Mouse (Mus musculus) myocyte (in vitro differentiated cells): ENCODE data around the gene Hes3. TPM values are rescaled to one million over a fixed set of nuclear protein-coding genes. Genes with fewer than 3 reads are reported as not detected.

Experiments used
- H3K27me3 ChIP-seq: one replicate; pipeline ENCODE4 v1.6.1; 2011; ENCODE audit not compliant: control insufficient read depth, insufficient read depth, insufficient read length
- H3K36me3 ChIP-seq: one replicate; pipeline ENCODE4 v1.6.1; 2011; ENCODE audit not compliant: control insufficient read depth, insufficient read depth
- H3K4me2 ChIP-seq: one replicate; pipeline ENCODE4 v1.6.1; 2011; ENCODE audit warnings: low read depth, control low read depth
- H3K4me3 ChIP-seq: one replicate; pipeline ENCODE4 v1.5.1; 2011; ENCODE audit warnings: mild to moderate bottlenecking, control low read depth, moderate library complexity
- H3K79me2 ChIP-seq: one replicate; pipeline ENCODE4 v1.6.1; 2011; ENCODE audit not compliant: control insufficient read depth, insufficient read depth
- H3ac ChIP-seq: one replicate; pipeline ENCODE4 v1.6.1; 2011; ENCODE audit not compliant: control insufficient read depth, insufficient read length
- CEBPB ChIP-seq: IDR thresholded peaks from 2 replicates; pipeline ENCODE4 v1.6.1; 2011; ENCODE audit warnings: mild to moderate bottlenecking, moderate library complexity; ENCODE audit not compliant: poor library complexity, insufficient read depth, severe bottlenecking
- E2F4 ChIP-seq: IDR thresholded peaks from one replicate; pipeline ENCODE4 v1.6.1; 2011; ENCODE audit warnings: mild to moderate bottlenecking, control low read depth, moderate library complexity; ENCODE audit not compliant: insufficient read depth
- MAX ChIP-seq: IDR thresholded peaks from one replicate; pipeline ENCODE4 v1.6.1; 2011; ENCODE audit warnings: low read depth, mild to moderate bottlenecking, control low read depth
- MYOD1 ChIP-seq, 3 experiments: IDR thresholded peaks; one replicate each; pipeline ENCODE4 v1.6.1; 2011; ENCODE audit warnings: control low read depth in 2 of 3, low read depth in 2 of 3, mild to moderate bottlenecking in 2 of 3, moderate library complexity in 1 of 3; ENCODE audit not compliant: insufficient read length in 2 of 3, control insufficient read depth in 1 of 3
- MYOG ChIP-seq, 3 experiments: IDR thresholded peaks; one replicate each; pipeline ENCODE4 v1.6.1; 2011; ENCODE audit warnings: control low read depth in 2 of 3, low read depth in 2 of 3, mild to moderate bottlenecking in 2 of 3; ENCODE audit not compliant: insufficient read length in 2 of 3, control insufficient read depth in 1 of 3, insufficient read depth in 1 of 3
- POLR2A ChIP-seq: IDR thresholded peaks from one replicate; pipeline ENCODE4 v1.6.1; 2011; ENCODE audit warnings: low read depth, mild to moderate bottlenecking, control low read depth, moderate library complexity; ENCODE audit not compliant: insufficient read length
- POLR2AphosphoS2 ChIP-seq: IDR thresholded peaks from one replicate; pipeline ENCODE4 v1.6.1; 2011; ENCODE audit warnings: low read depth, control low read depth; ENCODE audit not compliant: insufficient read length
- REST ChIP-seq: IDR thresholded peaks from one replicate; pipeline ENCODE4 v1.6.1; 2011; ENCODE audit warnings: mild to moderate bottlenecking, control low read depth, moderate library complexity; ENCODE audit not compliant: insufficient read depth, insufficient read length
- SRF ChIP-seq: IDR thresholded peaks from one replicate; pipeline ENCODE4 v1.6.1; 2011; ENCODE audit warnings: low read depth; ENCODE audit not compliant: control insufficient read depth, insufficient read length
- TCF12 ChIP-seq: IDR thresholded peaks from one replicate; pipeline ENCODE4 v1.6.1; 2011; ENCODE audit warnings: mild to moderate bottlenecking, control low read depth; ENCODE audit not compliant: poor library complexity, insufficient read depth, severe bottlenecking
- TCF3 ChIP-seq: IDR thresholded peaks from one replicate; pipeline ENCODE4 v1.6.1; 2011; ENCODE audit warnings: low read depth, control low read depth; ENCODE audit not compliant: insufficient read length
- USF1 ChIP-seq: IDR thresholded peaks from one replicate; pipeline ENCODE4 v1.6.1; 2011; ENCODE audit warnings: low read depth, mild to moderate bottlenecking, control low read depth, moderate library complexity
- polyA plus RNA-seq: library from polyadenylated mRNA; unstranded; fragments of >200 nt; fragmentation: generic; extraction: Trizol; gene quantifications from one replicate; pipeline ENCODE4 v1.2.1, GENCODE M21; 2012; ENCODE audit warnings: missing spikeins

Gene Hes3
- polyA plus RNA-seq, 1 experiment, result 0.02 TPM

DNA sequence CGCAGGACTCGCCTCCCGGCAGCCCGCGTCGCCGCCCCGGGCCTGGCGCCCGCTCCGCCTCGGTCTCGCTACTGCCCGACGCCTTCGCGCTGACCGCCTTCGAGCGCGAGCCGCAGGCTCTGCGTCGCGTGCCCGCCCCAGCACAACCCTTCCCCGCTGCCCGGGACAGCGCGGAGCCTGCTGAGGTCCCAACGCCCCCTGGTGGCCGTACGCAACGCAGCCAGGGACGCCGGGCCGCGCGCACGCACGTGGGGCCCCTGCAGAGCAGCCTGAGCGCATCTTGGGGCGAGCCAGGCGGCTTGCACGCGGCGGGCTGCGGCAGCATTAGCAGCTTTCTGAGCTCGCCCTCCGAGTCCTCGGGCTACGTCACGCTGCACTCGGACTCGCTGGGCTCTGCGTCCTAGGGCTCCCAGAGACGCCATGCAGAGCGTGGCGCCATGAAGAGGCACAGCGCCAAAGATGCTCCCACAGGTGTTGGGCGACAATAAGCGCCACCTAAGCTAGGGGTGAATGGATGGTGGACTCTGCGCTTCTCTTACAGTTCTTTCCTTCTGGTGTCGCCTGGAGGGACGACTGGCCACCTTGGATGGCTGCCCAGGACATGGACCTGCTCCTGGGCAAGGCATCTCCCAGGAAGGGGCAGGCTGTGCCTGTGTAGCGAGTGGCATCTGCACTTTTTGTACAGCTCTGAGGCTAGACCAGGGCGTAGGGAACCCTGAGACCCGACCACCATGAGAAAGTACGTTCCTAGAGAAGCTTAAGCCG is 8.1 kb downstream of the Hes3 start:
- TF ChIP-seq MAX (no peak), REST (no peak), TCF12 (no peak), POLR2A (no peak), USF1 (no peak), MYOD1 (IDR thresholded peaks at IDR 0.05; ENCODE audit: control insufficient read depth in 1 of 3, insufficient read length in 2 of 3, low read depth in 2 of 3) (no peak), POLR2AphosphoS2 (no peak), SRF (no peak), E2F4 (no peak), CEBPB (no peak), MYOG (IDR thresholded peaks at IDR 0.05; ENCODE audit: control insufficient read depth in 1 of 3, insufficient read depth in 1 of 3, insufficient read length in 2 of 3, low read depth in 2 of 3) (no peak), TCF3 (no peak)
- Histone ChIP-seq H3K4me3 (no peak overlapping the region), H3K4me2 (no peak overlapping the region), H3ac (no peak overlapping the region), H3K79me2 (no peaks in the 10 kb centered on the region), H3K36me3 (no peaks in the 10 kb centered on the region), H3K27me3 (peaks cover 33% of the 10 kb centered on the region)

DNA sequence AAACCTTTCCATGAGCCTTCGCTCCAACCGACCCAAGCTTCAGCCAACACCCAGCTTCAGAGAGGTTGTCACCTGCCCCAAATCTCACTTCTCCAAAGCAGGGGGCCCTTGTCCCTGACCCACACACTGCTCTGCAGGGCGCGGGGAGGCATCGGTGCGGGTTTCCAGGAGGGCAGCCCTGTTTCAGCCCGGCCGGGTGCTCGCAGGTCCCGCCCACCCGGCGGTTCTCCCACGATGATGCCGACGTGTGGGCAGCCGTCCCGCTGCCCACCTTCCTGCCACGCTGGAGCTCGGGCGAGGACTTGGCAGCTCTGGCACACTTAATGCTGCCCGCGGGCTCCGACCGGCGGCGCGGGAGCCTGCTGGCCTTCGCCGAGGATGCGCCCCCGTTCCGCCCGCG is 8.7 kb downstream of the Hes3 start:
- H3K4me2 ChIP-seq, result no peak overlapping the region
- peaks cover 26% of the 10 kb centered on the region for H3K27me3 ChIP-seq
- no peaks in the 10 kb centered on the region for H3K79me2 ChIP-seq
- H3ac ChIP-seq, result no peak overlapping the region
- H3K4me3 ChIP-seq, result no peak overlapping the region
- H3K36me3 ChIP-seq, result no peaks in the 10 kb centered on the region
- no peak for TF ChIP-seq SRF
- no peak for TF ChIP-seq E2F4
- TF ChIP-seq MYOG (IDR thresholded peaks at IDR 0.05; ENCODE audit: control insufficient read depth in 1 of 3, insufficient read depth in 1 of 3, insufficient read length in 2 of 3, low read depth in 2 of 3), result no peak
- no peak for TF ChIP-seq TCF3
- TF ChIP-seq MAX, result no peak
- no peak for TF ChIP-seq POLR2AphosphoS2
- TF ChIP-seq CEBPB, result no peak
- TF ChIP-seq POLR2A, result no peak
- no peak for TF ChIP-seq TCF12
- no peak for TF ChIP-seq USF1
- TF ChIP-seq MYOD1 (IDR thresholded peaks at IDR 0.05; ENCODE audit: control insufficient read depth in 1 of 3, insufficient read length in 2 of 3, low read depth in 2 of 3), result no peak

DNA sequence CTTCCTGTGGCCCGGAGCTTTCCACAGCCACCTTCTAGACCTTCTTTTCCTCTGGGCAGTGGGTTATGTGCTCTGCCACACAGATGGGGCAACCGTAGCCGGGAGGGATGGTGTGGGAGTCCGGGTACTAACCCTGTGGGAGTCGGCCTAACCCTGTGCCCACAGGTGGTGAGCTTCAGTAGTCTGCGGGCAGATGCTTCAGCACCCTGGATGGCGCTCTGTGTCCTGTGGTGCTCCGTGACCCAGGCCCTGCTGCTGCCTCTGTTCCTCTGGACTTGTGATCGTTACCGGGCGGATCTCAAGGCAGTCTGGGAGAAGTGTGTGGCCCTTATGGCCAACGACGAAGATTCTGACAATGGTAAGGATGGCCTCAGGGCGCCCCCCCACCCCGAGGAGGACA is 9.9 kb downstream of the Hes3 start:
- Histone ChIP-seq H3K36me3 (no peaks in the 10 kb centered on the region), H3ac (no peak overlapping the region), H3K4me2 (no peak overlapping the region), H3K27me3 (peaks cover 15% of the 10 kb centered on the region), H3K79me2 (no peaks in the 10 kb centered on the region), H3K4me3 (no peak overlapping the region)
- TF ChIP-seq CEBPB (no peak), REST (peak; percentile 56), MYOG (IDR thresholded peaks at IDR 0.05; ENCODE audit: control insufficient read depth in 1 of 3, insufficient read depth in 1 of 3, insufficient read length in 2 of 3, low read depth in 2 of 3) (no peak)

DNA sequence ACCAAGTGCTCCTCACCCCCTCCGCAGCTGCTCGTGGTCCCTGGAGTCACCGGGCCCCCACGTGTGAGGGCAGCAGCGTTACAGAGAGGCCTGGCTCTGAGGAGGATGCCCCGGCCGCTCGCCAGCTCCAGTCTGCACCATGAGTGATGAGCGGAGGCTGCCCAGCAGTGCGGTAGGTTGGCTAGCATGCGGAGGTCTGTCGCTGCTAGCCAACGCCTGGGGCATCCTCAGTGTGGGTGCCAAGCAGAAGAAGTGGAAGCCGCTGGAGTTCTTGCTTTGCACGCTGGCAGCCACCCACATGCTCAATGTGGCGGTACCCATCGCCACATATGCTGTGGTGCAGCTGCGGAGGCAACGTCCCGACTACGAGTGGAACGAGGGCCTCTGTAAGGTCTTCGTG is 12.5 kb downstream of the Hes3 start:
- Histone ChIP-seq H3K79me2 (no peaks in the 10 kb centered on the region), H3K27me3 (peaks cover 7% of the 10 kb centered on the region), H3K4me2 (no peak overlapping the region), H3K36me3 (no peaks in the 10 kb centered on the region), H3K4me3 (no peak overlapping the region), H3ac (no peak overlapping the region)
- no peak for TF ChIP-seq MAX
- TF ChIP-seq MYOG (IDR thresholded peaks at IDR 0.05; ENCODE audit: control insufficient read depth in 1 of 3, insufficient read depth in 1 of 3, insufficient read length in 2 of 3, low read depth in 2 of 3), result no peak
- no peak for TF ChIP-seq POLR2AphosphoS2
- TF ChIP-seq POLR2A, result no peak
- TF ChIP-seq TCF12, result no peak
- no peak for TF ChIP-seq CEBPB
- no peak for TF ChIP-seq SRF

DNA sequence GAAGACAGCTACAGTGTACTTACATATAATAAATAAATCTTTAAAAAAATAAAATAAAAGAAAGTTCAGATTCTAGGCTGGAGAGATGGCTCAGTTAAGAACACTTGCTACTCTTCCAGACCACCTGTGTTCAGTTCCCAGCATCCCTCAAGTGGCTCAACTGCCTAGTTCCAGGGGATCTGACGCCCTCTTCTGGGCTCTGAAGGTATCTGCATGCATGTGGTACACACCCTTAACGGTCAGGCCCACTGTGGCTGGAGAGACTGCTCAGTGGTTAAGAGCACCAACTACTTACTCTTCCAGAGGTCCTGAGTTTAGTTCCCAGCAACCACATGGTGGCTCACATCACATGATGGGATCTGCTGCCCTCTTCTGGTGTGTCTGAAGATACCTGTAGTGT is 13.5 kb downstream of the Hes3 start:
- TF ChIP-seq MYOG (IDR thresholded peaks at IDR 0.05; ENCODE audit: control insufficient read depth in 1 of 3, insufficient read depth in 1 of 3, insufficient read length in 2 of 3, low read depth in 2 of 3) (no peak), E2F4 (no peak), USF1 (no peak), POLR2A (no peak), TCF3 (no peak), REST (no peak)
- Histone ChIP-seq H3K27me3 (peaks cover 1% of the 10 kb centered on the region), H3K79me2 (no peaks in the 10 kb centered on the region), H3K36me3 (no peaks in the 10 kb centered on the region), H3K4me3 (no peak overlapping the region), H3K4me2 (no peak overlapping the region), H3ac (no peak overlapping the region)
